Mouse (Mus musculus): ENCODE results near the gene Ltb.

Ltb gene

GRCm38 (mm10) chr17:35195631-35196320, 1.5 kb downstream of the Ltb start:
- DNase-seq, result peak; percentile 63

GRCm38 (mm10) chr17:35196321-35196641, 2.0 kb downstream of the Ltb start:
- no peak for DNase-seq

DNA sequence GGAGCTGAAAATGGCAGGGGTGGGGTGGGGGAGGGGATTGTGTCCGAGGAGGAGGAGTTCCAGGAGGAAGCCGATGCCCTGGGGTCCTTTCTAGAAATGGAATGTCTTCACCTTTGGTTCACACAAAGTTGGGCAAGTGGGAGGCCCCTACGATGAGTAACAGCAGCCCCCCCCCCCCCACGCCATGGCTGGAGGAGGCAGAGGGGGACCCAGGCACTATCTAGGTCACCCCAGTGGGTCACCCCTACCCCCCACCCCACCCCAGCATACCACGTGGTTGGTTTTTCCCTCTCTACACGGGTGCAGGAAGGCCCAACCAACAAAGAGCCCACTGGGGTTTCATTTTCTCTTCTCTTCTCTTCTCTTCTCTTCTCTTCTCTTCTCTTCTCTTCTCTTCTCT, 2.9 kb downstream of the Ltb start:
- DNase-seq, result no peak

DNA sequence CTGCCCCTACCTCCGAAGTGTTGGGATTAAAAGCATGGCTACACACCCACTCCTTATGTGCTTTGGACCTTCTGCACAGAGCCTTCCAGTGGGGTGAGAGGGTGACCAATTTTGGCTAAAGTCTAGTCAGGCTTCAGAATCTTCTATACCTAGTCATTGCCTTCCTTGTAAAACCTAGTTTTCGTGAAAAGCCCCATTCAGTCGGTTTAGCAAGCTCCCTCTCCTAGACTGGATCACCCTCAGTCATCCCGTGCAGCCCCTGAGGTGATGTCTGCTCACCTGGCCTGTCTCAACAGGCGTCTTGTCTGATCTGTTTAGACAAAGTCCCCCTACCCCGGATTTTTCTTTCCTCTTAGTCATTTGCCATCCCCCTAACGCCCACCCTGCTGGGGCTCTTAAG, 3.8 kb downstream of the Ltb start:
- DNase-seq, result no peak

DNA sequence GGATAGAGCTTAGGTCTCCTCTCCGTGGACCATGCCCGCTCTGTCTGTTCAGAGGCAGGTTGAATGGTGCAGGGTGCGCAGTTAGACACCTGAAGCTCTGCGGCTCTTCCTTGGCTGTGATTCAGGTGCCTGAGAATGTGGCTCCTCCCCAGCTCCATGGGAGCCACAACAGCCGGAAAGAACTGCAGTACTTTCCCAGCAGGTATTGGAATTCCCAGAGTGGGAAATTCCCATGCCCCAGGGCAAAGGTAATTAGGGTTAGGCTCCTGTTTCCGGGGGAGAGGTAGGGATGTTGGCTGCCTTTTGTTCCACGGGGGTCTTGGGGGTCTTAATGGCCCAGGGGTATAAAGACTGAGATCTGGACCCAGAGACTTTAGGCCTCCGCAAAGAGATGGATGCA, 4.7 kb downstream of the Ltb start:
- DNase-seq, result no peak

DNA sequence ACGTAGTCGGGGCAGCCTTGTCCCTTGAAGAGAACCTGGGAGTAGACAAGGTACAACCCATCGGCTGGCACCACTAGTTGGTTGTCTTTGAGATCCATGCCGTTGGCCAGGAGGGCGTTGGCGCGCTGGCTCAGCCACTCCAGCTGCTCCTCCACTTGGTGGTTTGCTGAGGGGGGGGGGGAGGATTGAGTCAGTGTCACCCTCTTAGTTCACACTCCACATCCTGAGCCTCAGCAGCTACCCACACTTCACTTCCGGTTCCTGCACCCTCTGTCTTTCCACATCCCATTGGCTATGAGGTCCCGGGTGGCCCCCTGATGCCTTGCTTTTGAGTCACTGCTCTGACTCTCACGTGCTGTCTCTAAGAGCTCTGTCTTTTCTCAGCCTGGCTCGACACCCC, 6.2 kb downstream of the Ltb start:
- DNase-seq, result no peak

DNA sequence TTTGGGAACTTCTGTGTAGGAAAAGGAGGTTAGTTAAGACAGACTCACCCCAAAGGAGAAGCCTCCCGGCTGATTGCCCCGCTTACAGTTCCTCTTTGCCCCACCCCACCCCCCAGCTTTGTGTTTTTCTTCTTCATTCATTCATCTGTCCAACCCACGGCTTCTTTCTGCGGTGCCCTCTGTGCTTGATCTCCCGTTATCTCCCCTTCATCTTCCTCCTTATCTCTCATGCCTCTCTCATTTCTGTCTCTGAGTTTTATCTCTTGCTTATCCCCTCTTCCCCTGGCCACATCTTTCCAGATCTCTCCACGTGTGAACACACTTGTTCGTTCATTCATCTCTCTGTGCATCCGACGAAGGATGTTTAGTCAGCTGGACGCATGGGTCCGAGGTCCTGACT, 6.9 kb downstream of the Ltb start:
- no peak for DNase-seq

DNA sequence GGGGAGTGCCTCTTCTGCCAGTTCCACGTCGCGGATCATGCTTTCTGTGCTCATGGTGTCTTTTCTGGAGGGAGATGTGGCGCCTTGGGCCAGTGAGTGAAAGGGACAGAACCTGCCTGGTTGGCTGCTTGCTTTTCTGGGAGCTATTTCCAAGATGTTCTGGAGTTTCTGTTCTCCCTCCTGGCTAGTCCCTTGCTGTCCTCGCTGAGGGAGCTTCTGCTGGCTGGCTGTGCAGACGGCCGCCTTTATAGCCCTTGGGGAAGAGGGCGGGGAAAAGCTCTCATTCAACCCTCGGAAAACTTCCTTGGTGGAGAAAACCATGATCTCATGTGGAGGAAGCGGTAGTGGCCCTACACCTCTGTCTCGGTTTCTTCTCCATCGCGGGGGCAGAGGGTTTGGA, 7.5 kb downstream of the Ltb start, which contains the start of gene Tnf:
Tnf (minus strand) TSS at position 221 of the 400 bp plus-strand sequence.
- no peak for DNase-seq

DNA sequence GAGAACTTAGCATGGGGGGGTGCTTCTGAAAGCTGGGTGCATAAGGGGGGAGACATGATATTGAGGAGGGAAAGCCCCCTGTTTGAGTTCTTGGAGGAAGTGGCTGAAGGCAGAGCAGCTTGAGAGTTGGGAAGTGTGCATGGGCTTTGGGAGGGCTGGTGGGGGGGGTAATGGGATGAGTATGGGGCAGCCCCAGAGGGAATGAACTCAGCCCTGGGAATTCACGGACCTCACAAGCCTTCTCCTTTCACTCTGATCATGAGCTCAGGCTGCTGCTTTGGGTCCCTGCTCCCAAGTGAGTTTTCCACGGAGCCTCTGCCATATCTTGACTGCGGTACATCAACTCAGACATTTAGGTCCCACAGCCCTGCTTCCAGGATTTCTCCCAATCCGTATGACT, 8.2 kb downstream of the Ltb start:
- DNase-seq, result no peak

GRCm38 (mm10) chr17:35204494-35205379, 10.5 kb downstream of the Ltb start, which contains the start of gene Lta:
Gene Lta (minus strand): TSS chr17:35205351.
- DNase-seq, result no peak

GRCm38 (mm10) chr17:35205380-35205769, 11.1 kb downstream of the Ltb start:
- DNase-seq, result no peak

DNA sequence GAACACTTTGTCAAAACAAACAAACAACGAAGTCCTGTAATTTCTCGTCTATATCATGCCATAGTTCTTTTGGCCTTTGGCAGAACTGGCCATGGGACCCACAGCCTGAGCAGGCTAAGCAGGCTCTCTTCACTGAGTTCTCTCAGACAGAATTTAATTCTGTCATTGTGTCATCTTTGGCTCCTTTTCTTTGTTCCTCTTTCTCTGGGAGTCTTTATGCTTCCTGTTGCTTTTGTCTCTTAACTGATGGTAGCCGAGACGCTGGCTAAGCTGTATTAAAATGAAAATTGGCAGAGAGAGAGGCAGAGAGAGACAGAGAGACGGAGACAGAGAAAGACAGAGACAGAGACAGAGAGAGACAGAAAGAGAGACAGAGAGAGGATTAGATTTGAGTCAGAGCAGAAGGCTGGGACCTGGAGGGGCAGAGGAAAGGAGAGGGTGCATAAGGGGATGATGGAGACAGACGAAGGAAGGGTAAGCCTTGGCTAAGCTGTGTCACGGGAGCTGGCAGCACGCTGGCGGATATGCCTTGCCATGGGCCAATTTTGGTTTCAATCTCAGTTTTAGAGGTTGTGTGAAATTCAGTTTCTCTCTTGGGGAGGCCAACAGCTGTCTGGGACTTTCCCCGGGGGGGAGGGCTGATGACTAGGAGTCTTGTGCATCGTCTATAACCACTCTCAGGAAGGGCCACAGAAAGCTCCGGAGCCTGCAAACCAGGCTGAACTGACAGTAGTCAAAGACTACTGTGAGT, 15.7 kb downstream of the Ltb start:
- DNase-seq, result no peak

- DNase-seq, result no peak
These were observed 16.4 kb downstream of the Ltb start for GRCm38 (mm10) chr17:35210593-35210992.

GRCm38 (mm10) chr17:35213071-35213470, 18.8 kb downstream of the Ltb start:
- DNase-seq, result no peak

DNA sequence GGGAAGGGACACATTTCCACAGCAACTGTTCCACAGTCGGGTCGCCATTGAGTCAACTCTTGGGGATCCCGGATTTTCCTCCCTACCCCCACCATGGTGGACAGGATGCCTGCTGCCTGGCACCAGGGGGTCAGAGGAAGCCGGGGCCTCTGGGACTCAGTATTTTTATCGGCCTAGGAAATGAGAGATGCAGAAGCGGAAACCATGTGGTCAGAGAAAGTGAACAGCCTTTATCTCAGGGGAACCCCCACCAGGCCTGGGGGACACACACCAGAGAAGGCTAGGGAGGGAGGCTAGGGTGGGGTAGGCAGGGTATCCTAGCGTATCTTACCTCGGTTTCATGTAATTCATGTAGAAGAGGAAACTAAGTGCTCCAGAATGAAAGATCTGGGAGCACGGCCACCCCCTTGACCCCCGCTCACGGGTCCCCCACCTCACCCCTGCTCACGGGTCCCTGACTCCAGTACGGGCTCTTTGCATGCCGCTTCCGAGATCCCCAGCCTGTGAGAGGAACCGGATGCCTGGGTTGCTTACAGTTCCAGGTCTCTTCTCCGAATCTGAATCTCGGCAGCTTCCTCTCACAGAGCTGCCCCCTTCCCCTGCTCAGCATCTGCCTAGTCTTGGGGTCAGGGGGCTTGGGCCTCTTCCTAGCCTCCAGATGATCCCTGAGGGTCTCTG, 24.4 kb downstream of the Ltb start:
- DNase-seq, result peak; percentile 43

DNA sequence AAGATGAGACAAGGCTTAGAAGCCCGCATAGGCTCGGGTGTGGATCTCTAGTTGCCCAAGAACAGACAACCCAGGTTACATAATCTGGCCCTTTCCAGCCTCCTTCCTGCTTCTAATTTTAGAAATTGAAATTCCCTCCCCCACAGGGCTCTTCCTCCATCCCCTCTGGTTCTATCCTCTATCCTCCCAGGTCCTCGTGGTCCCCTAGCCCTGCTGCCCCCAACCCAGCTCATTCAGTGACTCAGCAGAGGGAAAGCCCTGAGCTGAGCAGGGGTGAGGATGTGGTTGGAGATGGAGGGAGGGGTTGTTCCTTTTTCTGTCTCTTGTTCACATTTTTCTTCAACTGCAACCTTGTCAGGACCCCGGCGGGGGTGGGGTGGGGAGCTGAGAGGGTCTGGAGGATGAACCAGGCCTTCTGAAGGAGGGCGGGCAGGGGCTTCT, 25.4 kb downstream of the Ltb start:
- DNase-seq, result no peak

DNA sequence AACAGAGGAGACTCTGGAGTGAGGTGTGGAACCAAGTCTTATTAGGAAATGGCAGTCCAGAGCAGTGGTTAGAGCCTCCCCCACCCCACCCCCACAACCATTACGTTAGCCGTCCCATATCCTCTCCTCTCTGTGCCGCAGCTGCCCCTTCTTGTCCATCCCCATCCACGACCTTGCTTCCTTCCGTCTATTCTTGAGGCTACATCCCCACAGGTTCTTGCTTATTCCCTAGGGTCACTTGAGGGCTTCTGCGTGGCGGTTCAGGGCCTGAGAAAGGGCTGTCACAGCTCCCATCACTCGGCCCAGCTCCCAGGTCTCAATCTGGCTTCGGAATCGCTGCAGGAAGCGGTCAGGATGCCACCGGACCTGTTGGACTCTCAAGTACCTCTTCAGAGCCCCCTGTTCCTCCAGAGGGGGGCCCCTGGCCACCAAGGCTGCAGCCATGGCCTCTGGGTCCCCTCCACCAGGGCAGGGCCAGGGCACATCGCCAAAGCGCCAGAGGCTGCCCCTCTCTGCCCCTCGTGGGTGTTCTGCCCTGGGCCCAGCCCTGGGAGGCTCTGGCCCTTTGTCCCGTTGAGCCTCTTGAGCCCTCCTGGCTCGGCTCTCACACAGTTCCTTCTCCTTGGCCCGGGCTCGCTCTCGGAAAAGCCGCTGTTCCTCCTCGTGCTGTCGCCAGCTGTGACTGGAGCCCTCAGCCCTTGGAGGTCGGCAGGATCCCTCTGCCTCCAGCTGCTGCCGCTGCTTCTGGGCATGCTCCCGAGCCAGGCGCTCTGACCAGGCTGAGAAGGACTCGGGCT, 26.1 kb downstream of the Ltb start, which contains the start of gene Gm16181:
Gm16181 (plus strand) TSS at position 679 of the 797 bp plus-strand sequence.
- DNase-seq, result no peak

DNA sequence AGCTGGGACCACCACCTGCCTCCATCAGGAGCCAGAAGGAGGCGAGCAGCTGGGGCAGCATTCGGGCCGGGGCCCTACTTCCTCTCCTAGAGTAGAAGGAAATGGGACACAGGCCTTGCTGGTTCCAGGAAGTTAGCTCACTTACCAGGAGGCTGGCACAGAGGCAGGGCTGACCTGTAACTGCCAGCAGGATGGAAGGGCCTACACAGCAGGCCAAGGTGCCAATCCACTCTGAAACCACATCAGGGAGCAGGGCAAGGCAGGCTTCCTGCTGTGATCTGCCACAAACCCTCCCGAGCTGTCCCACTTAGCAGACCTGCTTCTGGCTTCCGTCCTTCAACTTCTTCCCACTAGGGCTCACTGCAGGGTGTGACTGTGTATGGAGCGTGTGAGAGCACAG, 28.1 kb downstream of the Ltb start:
- DNase-seq, result no peak

DNA sequence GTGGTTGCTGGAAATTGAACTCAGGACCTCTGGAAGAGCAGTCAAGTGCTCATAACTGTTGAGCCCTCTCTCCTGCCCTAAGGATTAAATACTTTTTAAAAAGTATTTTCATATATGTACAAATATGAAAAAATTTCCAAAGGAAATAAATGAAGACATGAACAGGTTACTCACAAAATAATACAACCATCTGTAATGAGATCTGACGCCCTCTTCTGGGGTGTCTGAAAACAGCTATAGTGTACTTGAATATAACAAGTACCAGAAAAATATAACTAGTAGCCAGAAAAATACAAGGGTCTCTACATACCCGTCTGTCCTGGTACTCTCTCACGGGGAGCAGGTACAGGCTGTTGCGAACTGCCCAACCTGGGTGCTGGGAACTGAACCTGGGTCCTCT, 30.4 kb downstream of the Ltb start:
- DNase-seq, result no peak

- DNase-seq, result no peak
These were observed 31.2 kb downstream of the Ltb start for GRCm38 (mm10) chr17:35225456-35225855.

DNA sequence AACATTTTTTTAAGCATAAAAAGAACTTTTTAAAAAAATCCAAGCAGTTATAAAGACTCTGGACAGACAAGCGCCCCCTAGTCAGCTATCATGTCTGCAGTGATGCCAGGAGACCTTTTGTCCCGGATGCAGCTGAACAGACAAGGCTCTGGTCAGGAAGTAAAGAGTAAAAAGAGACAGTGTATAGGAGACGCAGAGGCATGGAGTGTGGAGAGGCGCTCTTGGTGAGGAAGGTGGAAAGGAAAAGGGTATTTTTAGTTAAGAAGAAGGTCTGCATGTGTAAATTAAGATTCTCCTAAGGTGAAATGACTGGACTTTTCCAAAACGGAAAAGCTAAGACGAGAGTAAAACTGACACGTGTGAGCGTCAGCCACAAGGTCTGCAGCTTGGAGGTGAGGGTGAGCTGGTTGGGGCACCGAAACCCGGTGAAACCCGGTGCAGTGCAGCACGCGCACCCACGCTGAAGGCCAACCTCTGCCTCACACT, 32.4 kb downstream of the Ltb start:
- DNase-seq, result no peak

DNA sequence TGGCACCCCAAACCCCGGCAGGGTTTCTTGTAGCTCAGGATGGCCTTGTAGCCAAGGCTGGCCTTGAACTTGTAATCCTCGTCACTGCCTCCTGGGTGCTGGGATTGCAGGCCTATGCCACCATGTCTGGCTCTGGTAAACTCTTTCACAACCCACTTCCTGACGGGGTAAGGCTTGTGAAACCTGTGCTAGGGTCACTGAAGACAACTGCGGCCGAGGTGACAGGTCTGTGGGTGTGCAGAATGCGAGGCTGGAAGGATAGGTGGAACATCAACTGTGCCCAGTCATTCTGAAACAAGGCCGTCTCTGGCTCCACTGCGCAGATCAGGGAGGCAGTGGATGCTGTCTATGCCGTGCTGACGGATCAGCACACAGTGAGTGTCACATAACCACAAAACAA, 36.8 kb downstream of the Ltb start:
- DNase-seq, result no peak
